Mouse (Mus musculus) liver, postnatal 0 days (tissue): ENCODE data around the gene Cxcl17. TPM values are rescaled to one million over a fixed set of nuclear protein-coding genes. Genes with fewer than 3 reads are reported as not detected.
"Not testable (repeated sequence)": the region's sequence is repeated elsewhere in the genome, so short reads cannot be mapped to it uniquely, and the experiment has no call there.

Experiments
- ATAC-seq: fragments of 200-750 bp; cut with Nextera tagmentation; 2 replicates; pipeline ENCODE4 v1.8.0; 2017; ENCODE audit warnings: mild to moderate bottlenecking, moderate library complexity
- DNase-seq: peaks from one replicate; pipeline ENCODE4 v3.0.0-alpha.2; 2016
- H3K27ac ChIP-seq: fragments of 300-500 bp; sonication (generic); 2 replicates; pipeline ENCODE4 v1.5.1; 2014; ENCODE audit warnings: antibody characterized with exemption, moderate library complexity, mild to moderate bottlenecking, low read depth
- H3K27me3 ChIP-seq: fragments of 300-500 bp; sonication (generic); 2 replicates; pipeline ENCODE4 v1.6.1; 2014; ENCODE audit warnings: low read length, control low read depth, mixed read lengths; ENCODE audit not compliant: insufficient read depth
- H3K36me3 ChIP-seq: fragments of 300-500 bp; sonication (generic); replicated peaks from 2 replicates; pipeline ENCODE4 v1.6.1; 2014; ENCODE audit warnings: mild to moderate bottlenecking, control low read depth, low read length, moderate library complexity, mixed read lengths; ENCODE audit not compliant: insufficient read depth
- H3K4me1 ChIP-seq: fragments of 300-500 bp; sonication (generic); 2 replicates; pipeline ENCODE4 v1.6.1; 2014; ENCODE audit warnings: antibody characterized with exemption, mild to moderate bottlenecking, control low read depth; ENCODE audit not compliant: insufficient read depth
- H3K4me2 ChIP-seq: fragments of 300-500 bp; sonication (generic); 2 replicates; pipeline ENCODE4 v1.6.1; 2014; ENCODE audit warnings: low read depth, mild to moderate bottlenecking, low read length, moderate library complexity, mixed read lengths
- H3K4me3 ChIP-seq: fragments of 300-500 bp; sonication (generic); 2 replicates; pipeline ENCODE4 v1.5.1; 2014; ENCODE audit warnings: low read depth, low read length
- H3K9ac ChIP-seq: fragments of 300-500 bp; sonication (generic); replicated peaks from 2 replicates; pipeline ENCODE4 v1.6.1; 2014; ENCODE audit warnings: mild to moderate bottlenecking, moderate library complexity
- H3K9me3 ChIP-seq: fragments of 300-500 bp; sonication (generic); 2 replicates; pipeline ENCODE4 v1.6.1; 2016; ENCODE audit warnings: mild to moderate bottlenecking, control low read depth, low read length, mixed read lengths
- CTCF ChIP-seq: sonication (generic); IDR thresholded peaks from 2 replicates; pipeline ENCODE4 v1.5.1; 2016; ENCODE audit warnings: antibody characterized with exemption, low read depth
- EP300 ChIP-seq: IDR thresholded peaks from 2 replicates; pipeline ENCODE4 v1.6.1; 2016; ENCODE audit warnings: antibody characterized with exemption, low read depth, mild to moderate bottlenecking
- WGBS: fragments of 180-500 bp; shearing (Covaris S2); extraction: QIAGEN DNeasy Blood & Tissue Kit; methylation state at CpG from one replicate; pipeline ENCODE4 v1.1.7; 2014; ENCODE audit not compliant: insufficient replicate concordance; 5-methylcytosine and 5-hydroxymethylcytosine counted together
- polyA plus RNA-seq: library from polyadenylated mRNA; unstranded; fragments of >200 nt; fragmentation: Nextera tagmentation; extraction: Ambion mirVana; gene quantifications from 2 replicates; pipeline ENCODE4 v1.2.1, GENCODE M21; 2015

The Cxcl17 gene
- polyA plus RNA-seq, 1 experiment from 2014 or later: not detected

DNA sequence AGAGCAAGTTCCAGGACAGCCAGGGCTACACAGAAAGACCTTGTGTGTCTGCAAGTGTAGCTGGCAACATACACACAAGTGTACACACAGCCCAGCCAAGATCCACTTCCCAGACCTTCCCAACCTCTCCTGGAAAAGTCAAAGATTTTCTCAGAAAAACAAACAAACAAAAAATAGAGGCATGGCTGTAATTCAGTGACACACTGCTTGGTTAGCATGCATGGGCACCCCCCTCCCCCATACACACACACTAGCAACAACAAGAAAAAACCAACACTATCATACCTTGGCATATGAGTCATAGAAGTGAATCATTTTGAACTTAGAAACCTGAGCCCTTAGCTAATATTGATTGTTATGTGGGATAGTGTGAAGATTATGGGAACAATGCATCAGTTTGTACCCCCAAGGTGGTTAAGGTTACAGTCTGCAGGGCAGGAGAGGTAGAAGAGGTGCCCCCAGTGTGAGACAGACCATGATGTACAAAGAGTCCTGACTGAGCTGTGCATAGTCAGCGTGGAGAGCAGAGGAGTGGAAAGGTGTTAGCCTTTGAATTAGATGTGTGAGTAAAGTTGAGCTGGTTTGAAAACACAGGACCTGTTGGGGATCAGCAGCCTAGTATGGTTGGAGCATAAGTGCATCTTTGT, 1.6 kb downstream of the Cxcl17 start:
- ATAC-seq: peak; percentile 57
- Histone ChIP-seq H3K4me2 (no peak overlapping the region), H3K4me3 (no peak overlapping the region), H3K4me1 (no peaks in the 10 kb centered on the region), H3K27ac (no peak overlapping the region), H3K9ac (no peak overlapping the region), H3K27me3 (no peaks in the 10 kb centered on the region), H3K36me3 (no peaks in the 10 kb centered on the region), H3K9me3 (no peaks in the 10 kb centered on the region)
- no peak for DNase-seq
- TF ChIP-seq EP300 (no peak), CTCF (no peak)
- 60% methylated on average over 1 of the region's 1 CpGs for WGBS

DNA sequence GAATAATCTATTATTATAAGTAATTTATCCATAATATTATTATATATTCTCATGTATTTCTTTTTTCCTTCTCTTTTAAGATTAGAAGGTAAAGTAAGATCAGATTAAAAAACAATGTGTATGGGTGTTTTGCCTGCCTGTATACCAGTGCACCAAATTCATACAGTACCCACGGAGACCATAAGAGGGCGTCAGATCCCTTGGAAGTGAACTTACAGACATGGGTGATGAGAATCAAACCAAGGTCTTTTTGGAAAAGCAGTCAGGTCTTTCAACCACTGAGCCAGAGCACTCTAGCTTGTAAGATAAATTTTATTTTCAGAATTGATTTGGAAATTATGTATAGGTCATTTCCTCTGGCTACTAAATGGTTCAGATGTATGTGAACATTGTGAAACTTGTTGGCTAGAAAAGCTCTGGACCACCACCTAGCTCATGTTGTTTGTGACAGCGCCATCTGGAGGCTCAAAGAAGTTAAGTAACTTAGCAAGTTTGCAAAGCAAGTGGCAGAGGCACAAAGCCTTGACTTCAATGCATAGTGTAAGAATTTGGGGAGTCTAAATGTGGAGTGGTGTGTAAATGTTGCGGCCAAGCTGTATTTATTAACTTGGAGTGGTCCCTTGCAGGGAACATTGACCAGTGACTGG, 3.4 kb downstream of the Cxcl17 start:
- WGBS: 53% methylated on average over 4 of the region's 4 CpGs
- DNase-seq: no peak
- no peaks in the 10 kb centered on the region for H3K27me3 ChIP-seq
- no peak for ATAC-seq
- no peak overlapping the region for H3K4me2 ChIP-seq
- H3K9me3 ChIP-seq: no peaks in the 10 kb centered on the region
- no peak overlapping the region for H3K4me3 ChIP-seq
- no peak overlapping the region for H3K27ac ChIP-seq
- H3K9ac ChIP-seq: no peak overlapping the region
- H3K36me3 ChIP-seq: no peaks in the 10 kb centered on the region
- TF ChIP-seq CTCF: peak; percentile 61
- TF ChIP-seq EP300: no peak
- H3K4me1 ChIP-seq: no peaks in the 10 kb centered on the region

DNA sequence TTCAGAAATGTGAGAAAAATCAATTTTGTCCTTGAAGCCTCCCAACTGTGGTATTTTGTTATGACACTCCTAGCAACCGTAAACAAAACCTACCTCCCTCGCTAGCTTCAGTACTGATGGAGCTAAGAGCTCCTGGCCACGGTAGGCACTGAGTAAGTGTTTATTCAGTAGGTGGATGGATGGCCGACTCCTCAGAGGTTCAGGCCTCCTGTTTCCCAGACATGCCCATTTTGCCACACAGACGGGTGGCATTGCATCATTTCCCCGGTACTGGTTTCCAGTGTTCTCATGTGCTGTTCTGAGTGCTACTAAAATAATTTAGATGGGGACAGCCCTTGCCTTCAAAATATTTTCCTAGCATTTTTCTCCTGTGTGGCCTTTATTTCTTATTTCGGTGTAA, 6.2 kb downstream of the Cxcl17 start:
- no peak for TF ChIP-seq EP300
- no peak for TF ChIP-seq CTCF
- no peaks in the 10 kb centered on the region for H3K27me3 ChIP-seq
- H3K4me2 ChIP-seq: no peak overlapping the region
- H3K9me3 ChIP-seq: no peaks in the 10 kb centered on the region
- 64% methylated on average over 7 of the region's 7 CpGs for WGBS
- H3K27ac ChIP-seq: no peak overlapping the region
- H3K9ac ChIP-seq: no peak overlapping the region
- H3K36me3 ChIP-seq: no peaks in the 10 kb centered on the region
- no peak overlapping the region for H3K4me3 ChIP-seq
- DNase-seq (no peak), ATAC-seq (no peak)
- H3K4me1 ChIP-seq: peaks cover 5% of the 10 kb centered on the region

DNA sequence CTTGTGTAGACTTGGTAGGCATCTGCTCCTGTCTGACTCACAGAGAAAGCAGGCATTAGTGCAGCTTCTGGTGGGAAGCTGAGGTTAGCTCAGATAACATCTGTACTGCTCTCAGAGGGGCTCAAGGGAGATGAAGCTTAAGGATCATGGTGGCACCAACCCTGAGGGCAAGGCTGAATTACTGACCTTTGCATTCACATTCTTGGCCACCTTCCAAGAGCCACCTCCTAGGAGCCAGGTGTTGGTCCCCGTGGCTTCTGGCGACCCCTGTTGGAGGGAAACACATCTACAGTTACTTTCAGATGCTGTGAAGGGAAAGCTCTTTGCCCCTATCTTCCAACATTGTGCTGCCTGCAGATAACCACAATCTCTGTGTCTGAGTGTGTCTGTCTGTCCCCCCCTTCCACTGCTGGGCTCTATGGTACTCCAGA, 10.0 kb downstream of the Cxcl17 start:
- no peak overlapping the region for H3K27ac ChIP-seq
- no peaks in the 10 kb centered on the region for H3K36me3 ChIP-seq
- H3K4me2 ChIP-seq: no peak overlapping the region
- no peak overlapping the region for H3K9ac ChIP-seq
- peaks cover 5% of the 10 kb centered on the region for H3K4me1 ChIP-seq
- no peaks in the 10 kb centered on the region for H3K27me3 ChIP-seq
- peak; percentile 79 for DNase-seq
- TF ChIP-seq EP300: no peak
- peak; percentile 89 for TF ChIP-seq CTCF
- no peak overlapping the region for H3K4me3 ChIP-seq
- no peaks in the 10 kb centered on the region for H3K9me3 ChIP-seq
- WGBS: 0% methylated on average over 2 of the region's 2 CpGs
- peak; percentile 83 for ATAC-seq

DNA sequence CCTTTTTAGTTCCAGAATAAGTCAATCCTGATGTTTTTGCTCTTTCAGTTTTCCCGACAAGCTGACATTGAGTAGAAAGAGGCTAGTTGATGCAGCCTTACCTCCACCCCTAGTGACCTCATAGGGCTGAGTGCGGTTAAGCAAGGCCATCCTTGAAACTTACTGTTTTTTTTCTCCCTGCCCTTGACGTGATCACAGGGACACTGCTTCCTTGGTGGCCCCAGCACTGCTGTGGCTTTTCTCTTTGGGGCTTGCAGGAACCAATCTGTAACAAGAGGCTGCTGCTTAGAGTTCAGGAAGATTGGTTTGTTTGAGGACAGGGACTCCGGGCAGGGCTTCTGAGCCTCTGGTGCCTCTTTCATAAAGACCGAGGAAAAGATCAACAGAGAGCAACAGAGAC, 10.7 kb downstream of the Cxcl17 start:
- WGBS: 58% methylated on average over 5 of the region's 5 CpGs
- ATAC-seq: no peak
- no peak for DNase-seq

DNA sequence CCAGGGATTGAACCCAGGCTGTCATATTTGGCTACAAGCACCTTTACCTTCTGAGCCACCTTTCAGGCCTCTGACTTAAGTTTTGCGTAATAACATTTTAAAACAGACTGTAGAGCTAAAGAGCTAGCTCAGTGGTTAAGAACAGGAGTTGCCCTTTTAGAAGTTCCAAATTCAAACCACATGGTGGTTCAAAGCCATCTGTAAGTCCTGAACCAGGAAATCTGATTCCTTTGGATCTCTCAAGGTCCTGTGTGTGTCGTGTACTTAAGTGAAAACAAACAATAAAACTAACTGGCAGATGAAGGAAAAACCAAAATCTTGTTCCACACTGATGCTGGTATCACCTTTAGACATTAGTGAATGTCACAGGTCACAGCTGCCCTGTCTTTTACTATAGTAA, 11.1 kb downstream of the Cxcl17 start:
- H3K9me3 ChIP-seq: no peaks in the 10 kb centered on the region
- no peak overlapping the region for H3K27ac ChIP-seq
- H3K9ac ChIP-seq: no peak overlapping the region
- H3K4me3 ChIP-seq: no peak overlapping the region
- no peak for ATAC-seq
- no peaks in the 10 kb centered on the region for H3K27me3 ChIP-seq
- peaks cover 6% of the 10 kb centered on the region for H3K4me1 ChIP-seq
- TF ChIP-seq EP300 (no peak), CTCF (no peak)
- H3K4me2 ChIP-seq: no peak overlapping the region
- H3K36me3 ChIP-seq: no peaks in the 10 kb centered on the region
- WGBS: 69% methylated on average over 2 of the region's 2 CpGs
- DNase-seq: no peak

More for the DNA sequence above, 10.7 kb downstream of the Cxcl17 start:
- H3K4me2 ChIP-seq: no peak overlapping the region
- no peaks in the 10 kb centered on the region for H3K9me3 ChIP-seq
- no peaks in the 10 kb centered on the region for H3K36me3 ChIP-seq
- H3K9ac ChIP-seq: no peak overlapping the region
- TF ChIP-seq EP300 (no peak), CTCF (no peak)
- no peak overlapping the region for H3K27ac ChIP-seq
- no peak overlapping the region for H3K4me3 ChIP-seq
- peaks cover 5% of the 10 kb centered on the region for H3K4me1 ChIP-seq
- H3K27me3 ChIP-seq: no peaks in the 10 kb centered on the region

DNA sequence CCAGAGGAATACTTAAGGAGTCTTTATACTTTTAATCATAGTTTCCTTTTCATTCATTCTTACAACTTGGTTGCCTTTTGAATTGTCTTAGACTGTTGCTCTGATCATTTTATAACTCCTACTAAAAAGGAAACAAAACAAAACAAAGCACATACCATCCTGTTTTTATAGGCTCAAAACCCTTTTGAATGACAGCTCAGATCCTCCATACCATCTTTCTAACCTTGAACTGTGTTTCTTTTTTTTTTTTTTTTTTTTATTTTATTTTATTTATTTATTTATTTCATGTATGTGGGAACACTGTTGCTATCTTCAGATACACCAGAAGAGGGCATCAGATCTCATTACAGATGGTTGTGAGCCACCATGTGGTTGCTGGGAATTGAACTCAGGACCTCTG, 13.7 kb downstream of the Cxcl17 start:
- H3K4me3 ChIP-seq, H3K36me3 ChIP-seq, H3K9me3 ChIP-seq, DNase-seq, H3K4me2 ChIP-seq, H3K9ac ChIP-seq, ATAC-seq, H3K27ac ChIP-seq, H3K27me3 ChIP-seq: not testable (repeated sequence)
- H3K4me1 ChIP-seq: peaks cover 21% of the 10 kb centered on the region
